Mouse (Mus musculus): ENCODE measurements around the gene Tbx18.

Tbx18 gene

GRCm38 (mm10) chr9:87730961-87731535 is at the start of gene Tbx18:
Gene Tbx18, minus strand, starts transcription at chr9:87731260.
- DNase-seq: no peak

- DNase-seq: no peak
Measured at GRCm38 (mm10) chr9:87773951-87774350, 42.9 kb upstream of the Tbx18 start.

GRCm38 (mm10) chr9:87755621-87756020 is 24.6 kb upstream of the Tbx18 start:
- no peak for DNase-seq

GRCm38 (mm10) chr9:87741599-87741998 is 10.5 kb upstream of the Tbx18 start:
- DNase-seq: no peak

GRCm38 (mm10) chr9:87740667-87741066 is 9.6 kb upstream of the Tbx18 start:
- DNase-seq: no peak

GRCm38 (mm10) chr9:87740241-87740645 is 9.2 kb upstream of the Tbx18 start:
- no peak for DNase-seq

- no peak for DNase-seq
Measured at GRCm38 (mm10) chr9:87739543-87740161, 8.6 kb upstream of the Tbx18 start.

GRCm38 (mm10) chr9:87738766-87739542 is 7.9 kb upstream of the Tbx18 start:
- no peak for DNase-seq

GRCm38 (mm10) chr9:87738123-87738522 is 7.1 kb upstream of the Tbx18 start:
- no peak for DNase-seq

- no peak for DNase-seq
Measured at GRCm38 (mm10) chr9:87737271-87737670, 6.2 kb upstream of the Tbx18 start.

- DNase-seq: no peak
Measured at GRCm38 (mm10) chr9:87735046-87735445, 4.0 kb upstream of the Tbx18 start.

GRCm38 (mm10) chr9:87734631-87735030 is 3.6 kb upstream of the Tbx18 start:
- no peak for DNase-seq

- DNase-seq: no peak
Measured at GRCm38 (mm10) chr9:87733732-87734131, 2.7 kb upstream of the Tbx18 start.

GRCm38 (mm10) chr9:87733236-87733630 is 2.2 kb upstream of the Tbx18 start:
- DNase-seq: no peak

GRCm38 (mm10) chr9:87732416-87733235 is 1.6 kb upstream of the Tbx18 start:
- no peak for DNase-seq

GRCm38 (mm10) chr9:87730271-87730960 is 644 bp downstream of the Tbx18 start:
- no peak for DNase-seq

- no peak for DNase-seq
Measured at GRCm38 (mm10) chr9:87729316-87730270, 1.5 kb downstream of the Tbx18 start.

GRCm38 (mm10) chr9:87728107-87728506 is 3.0 kb downstream of the Tbx18 start:
- no peak for DNase-seq

- DNase-seq: no peak
Measured at GRCm38 (mm10) chr9:87727155-87727953, 3.7 kb downstream of the Tbx18 start.

GRCm38 (mm10) chr9:87721793-87722192 is 9.3 kb downstream of the Tbx18 start:
- DNase-seq: no peak

Data from spleen, adult 18-20 months (tissue).